Mouse (Mus musculus): ENCODE data around the gene Ccdc83. TPM values are rescaled to one million over a fixed set of nuclear protein-coding genes. Genes with fewer than 3 reads are reported as not detected.
A peak's percentile ranks its signal among the peaks of the same experiment; 100 is the strongest.

Gene Ccdc83
- polyA plus RNA-seq, 1 experiment, result not detected

DNA sequence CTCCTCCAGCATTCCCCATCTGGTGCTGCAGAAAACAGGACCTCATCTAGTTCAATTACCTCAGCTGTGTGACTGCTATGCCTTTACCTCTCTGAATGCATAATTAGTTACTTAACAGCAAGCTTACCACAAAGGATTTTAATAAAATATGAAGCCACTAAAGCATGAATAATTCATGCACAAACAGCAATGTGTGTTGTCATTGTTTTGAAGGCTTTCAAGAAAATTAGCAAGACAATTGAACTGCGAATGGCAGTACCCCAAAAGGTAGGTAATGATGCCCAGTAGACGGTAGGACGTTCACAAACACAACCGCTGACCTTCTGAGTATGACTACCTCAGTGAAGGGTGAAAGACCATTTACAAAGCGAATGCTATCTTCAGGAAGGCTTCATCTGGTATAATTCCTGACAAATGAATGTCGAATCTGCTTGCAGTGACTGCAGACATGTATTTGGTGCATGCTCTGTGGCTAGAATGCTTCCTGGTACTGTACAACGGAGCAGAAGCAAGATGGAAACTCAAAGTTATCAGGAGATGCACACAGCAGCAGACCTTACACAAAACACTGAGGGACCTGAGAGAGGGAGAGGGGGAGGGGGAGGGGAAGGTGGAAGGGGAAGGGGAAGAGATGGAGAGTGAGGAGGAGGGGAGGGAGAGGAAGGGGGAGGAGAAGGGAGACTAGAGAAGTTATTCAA lies 3.5 kb downstream of the Ccdc83 start:
- Histone ChIP-seq H3K4me1 (ENCODE audit: control insufficient read depth, insufficient read depth, low read length) (no peaks in the 10 kb centered on the region), H3K27ac (ENCODE audit: insufficient read depth, low read depth, low read length) (no peak overlapping the region), H3K36me3 (ENCODE audit: control insufficient read depth, insufficient read depth, low read length) (no peaks in the 10 kb centered on the region), H3K27me3 (replicated peaks; ENCODE audit: control insufficient read depth, insufficient read depth, low read length) (no peaks in the 10 kb centered on the region), H3K4me3 (ENCODE audit: insufficient read depth, low read depth, low read length) (no peak overlapping the region)
- WGBS, result 45% methylated on average over 7 of the region's 7 CpGs
- no peak for DNase-seq
- no peak for TF ChIP-seq CTCF (conservative IDR thresholded peaks at IDR 0.05; ENCODE audit: insufficient read depth, insufficient read length, low read depth, low read length)
- no peak for TF ChIP-seq POLR2A (IDR thresholded peaks at IDR 0.05; ENCODE audit: low read depth, low read length)

- Histone ChIP-seq H3K36me3 (ENCODE audit: control insufficient read depth, insufficient read depth, low read length) (no peaks in the 10 kb centered on the region), H3K4me1 (ENCODE audit: control insufficient read depth, insufficient read depth, low read length) (no peaks in the 10 kb centered on the region), H3K27me3 (replicated peaks; ENCODE audit: control insufficient read depth, insufficient read depth, low read length) (no peaks in the 10 kb centered on the region), H3K27ac (ENCODE audit: insufficient read depth, low read depth, low read length) (no peak overlapping the region), H3K4me3 (ENCODE audit: insufficient read depth, low read depth, low read length) (no peak overlapping the region)
- TF ChIP-seq POLR2A (IDR thresholded peaks at IDR 0.05; ENCODE audit: low read depth, low read length), result no peak
- TF ChIP-seq CTCF (conservative IDR thresholded peaks at IDR 0.05; ENCODE audit: insufficient read depth, insufficient read length, low read depth, low read length), result no peak
- WGBS, result 93% methylated on average over 2 of the region's 2 CpGs
- DNase-seq, result no peak
Measured at GRCm38 (mm10) chr7:90259899-90260298, 5.7 kb downstream of the Ccdc83 start.

GRCm38 (mm10) chr7:90258701-90259100 lies 6.9 kb downstream of the Ccdc83 start:
- H3K27ac ChIP-seq (ENCODE audit: insufficient read depth, low read depth, low read length), result no peak overlapping the region
- no peaks in the 10 kb centered on the region for H3K4me1 ChIP-seq (ENCODE audit: control insufficient read depth, insufficient read depth, low read length)
- H3K36me3 ChIP-seq (ENCODE audit: control insufficient read depth, insufficient read depth, low read length), result no peaks in the 10 kb centered on the region
- TF ChIP-seq POLR2A (IDR thresholded peaks at IDR 0.05; ENCODE audit: low read depth, low read length), result no peak
- TF ChIP-seq CTCF (conservative IDR thresholded peaks at IDR 0.05; ENCODE audit: insufficient read depth, insufficient read length, low read depth, low read length), result no peak
- H3K4me3 ChIP-seq (ENCODE audit: insufficient read depth, low read depth, low read length), result no peak overlapping the region
- DNase-seq, result no peak
- H3K27me3 ChIP-seq (replicated peaks; ENCODE audit: control insufficient read depth, insufficient read depth, low read length), result no peaks in the 10 kb centered on the region
- 95% methylated on average over 2 of the region's 2 CpGs for WGBS

- H3K27me3 ChIP-seq (replicated peaks; ENCODE audit: control insufficient read depth, insufficient read depth, low read length), result no peaks in the 10 kb centered on the region
- H3K36me3 ChIP-seq (ENCODE audit: control insufficient read depth, insufficient read depth, low read length), result no peaks in the 10 kb centered on the region
- WGBS, result 60% methylated on average over 5 of the region's 5 CpGs
- H3K4me3 ChIP-seq (ENCODE audit: insufficient read depth, low read depth, low read length), result no peak overlapping the region
- no peak overlapping the region for H3K27ac ChIP-seq (ENCODE audit: insufficient read depth, low read depth, low read length)
- TF ChIP-seq POLR2A (IDR thresholded peaks at IDR 0.05; ENCODE audit: low read depth, low read length) (no peak), CTCF (conservative IDR thresholded peaks at IDR 0.05; ENCODE audit: insufficient read depth, insufficient read length, low read depth, low read length) (no peak; the same call in 1 of the 2 replicates)
- DNase-seq, result peak; percentile 47
- H3K4me1 ChIP-seq (ENCODE audit: control insufficient read depth, insufficient read depth, low read length), result no peaks in the 10 kb centered on the region
Measured at GRCm38 (mm10) chr7:90252946-90253345, 12.6 kb downstream of the Ccdc83 start.

DNA sequence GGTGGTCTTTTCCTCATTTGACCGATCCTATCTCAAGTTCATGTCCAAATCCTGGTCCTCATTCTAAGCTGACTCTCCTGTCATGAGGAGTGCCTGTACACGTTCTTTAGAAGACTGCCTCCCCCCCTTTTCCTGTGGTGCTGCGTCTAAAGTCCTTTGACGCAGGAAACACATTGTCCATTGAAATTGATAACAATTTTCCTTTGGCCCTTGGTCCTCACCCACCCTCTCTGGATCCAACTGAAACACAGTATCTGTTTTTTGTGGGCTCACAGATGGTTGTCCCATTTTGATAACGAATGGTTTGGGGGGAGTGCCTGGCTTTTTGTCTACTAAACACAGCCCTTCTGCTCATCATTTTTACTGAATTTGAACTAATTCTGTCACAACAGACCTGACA lies 21.9 kb downstream of the Ccdc83 start:
- DNase-seq, result no peak
- no peak overlapping the region for H3K27ac ChIP-seq (ENCODE audit: insufficient read depth, low read depth, low read length)
- 77% methylated on average over 5 of the region's 5 CpGs for WGBS

GRCm38 (mm10) chr7:90243151-90243550 lies 22.4 kb downstream of the Ccdc83 start:
- Histone ChIP-seq H3K27ac (ENCODE audit: insufficient read depth, low read depth, low read length) (no peak overlapping the region), H3K36me3 (ENCODE audit: control insufficient read depth, insufficient read depth, low read length) (no peaks in the 10 kb centered on the region), H3K27me3 (replicated peaks; ENCODE audit: control insufficient read depth, insufficient read depth, low read length) (no peaks in the 10 kb centered on the region), H3K4me3 (ENCODE audit: insufficient read depth, low read depth, low read length) (no peak overlapping the region), H3K4me1 (ENCODE audit: control insufficient read depth, insufficient read depth, low read length) (no peaks in the 10 kb centered on the region)
- no peak for TF ChIP-seq CTCF (conservative IDR thresholded peaks at IDR 0.05; ENCODE audit: insufficient read depth, insufficient read length, low read depth, low read length)
- no peak for TF ChIP-seq POLR2A (IDR thresholded peaks at IDR 0.05; ENCODE audit: low read depth, low read length)
- 92% methylated on average over 6 of the region's 6 CpGs for WGBS
- DNase-seq, result no peak

More for the DNA sequence above, 21.9 kb downstream of the Ccdc83 start:
- TF ChIP-seq POLR2A (IDR thresholded peaks at IDR 0.05; ENCODE audit: low read depth, low read length) (no peak), CTCF (conservative IDR thresholded peaks at IDR 0.05; ENCODE audit: insufficient read depth, insufficient read length, low read depth, low read length) (no peak)
- Histone ChIP-seq H3K4me3 (ENCODE audit: insufficient read depth, low read depth, low read length) (no peak overlapping the region), H3K27me3 (replicated peaks; ENCODE audit: control insufficient read depth, insufficient read depth, low read length) (no peaks in the 10 kb centered on the region), H3K4me1 (ENCODE audit: control insufficient read depth, insufficient read depth, low read length) (no peaks in the 10 kb centered on the region), H3K36me3 (ENCODE audit: control insufficient read depth, insufficient read depth, low read length) (no peaks in the 10 kb centered on the region)

GRCm38 (mm10) chr7:90236289-90236905 lies 29.2 kb downstream of the Ccdc83 start:
- Histone ChIP-seq H3K4me1 (ENCODE audit: control insufficient read depth, insufficient read depth, low read length) (no peaks in the 10 kb centered on the region), H3K27me3 (replicated peaks; ENCODE audit: control insufficient read depth, insufficient read depth, low read length) (no peaks in the 10 kb centered on the region), H3K36me3 (ENCODE audit: control insufficient read depth, insufficient read depth, low read length) (no peaks in the 10 kb centered on the region), H3K27ac (ENCODE audit: insufficient read depth, low read depth, low read length) (no peak overlapping the region), H3K4me3 (ENCODE audit: insufficient read depth, low read depth, low read length) (no peak overlapping the region)
- TF ChIP-seq POLR2A (IDR thresholded peaks at IDR 0.05; ENCODE audit: low read depth, low read length) (no peak), CTCF (conservative IDR thresholded peaks at IDR 0.05; ENCODE audit: insufficient read depth, insufficient read length, low read depth, low read length) (no peak)
- DNase-seq, result no peak
- WGBS, result 39% methylated on average over 4 of the region's 4 CpGs

Data from kidney, adult 2 months (tissue).